Mouse (Mus musculus) liver, embryonic 14.5 days (tissue): ENCODE measurements around the gene Gm26727. TPM values are rescaled to one million over a fixed set of nuclear protein-coding genes. Genes with fewer than 3 reads are reported as not detected.
"Not testable (repeated sequence)": the region's sequence is repeated elsewhere in the genome, so short reads cannot be mapped to it uniquely, and the experiment has no call there.

ENCODE experiments used
- ATAC-seq: fragments of 200-750 bp; cut with Nextera tagmentation; 2 replicates; pipeline ENCODE4 v1.8.0; 2017; ENCODE audit warnings: moderate number of reproducible peaks, mild to moderate bottlenecking, moderate library complexity; ENCODE audit not compliant: insufficient read depth
- DNase-seq, 3 experiments: peaks; one replicate each; pipeline ENCODE4 v3.0.0-alpha.2; 2012 to 2013; ENCODE audit warnings: low read depth in 3 of 3, low spot score in 3 of 3
- H3K27ac ChIP-seq: fragments of 300-500 bp; sonication (generic); 2 replicates; pipeline ENCODE4 v1.5.1; 2014; ENCODE audit warnings: moderate library complexity, mild to moderate bottlenecking, control low read depth, inconsistent platforms
- H3K27me3 ChIP-seq: fragments of 300-500 bp; sonication (generic); 2 replicates; pipeline ENCODE4 v1.6.1; 2014; ENCODE audit warnings: mild to moderate bottlenecking, low read length, moderate library complexity; ENCODE audit not compliant: control insufficient read depth, insufficient read depth
- H3K36me3 ChIP-seq: fragments of 300-500 bp; sonication (generic); replicated peaks from 2 replicates; pipeline ENCODE4 v1.6.1; 2014; ENCODE audit warnings: low read depth; ENCODE audit not compliant: control insufficient read depth, insufficient read depth
- H3K4me1 ChIP-seq, 2 experiments: fragments of 200-500 bp in 1 of 2; fragments of 300-500 bp in 1 of 2; sonication (generic) in 1 of 2; replicated peaks; 2 replicates each; pipeline ENCODE4 v1.6.1; 2012 to 2014; ENCODE audit warnings: antibody characterized with exemption in 1 of 2, inconsistent platforms in 1 of 2, low read length in 1 of 2; ENCODE audit not compliant: control insufficient read depth in 2 of 2, insufficient read depth in 2 of 2
- H3K4me2 ChIP-seq: fragments of 300-500 bp; sonication (generic); 2 replicates; pipeline ENCODE4 v1.6.1; 2014; ENCODE audit warnings: low read depth, mild to moderate bottlenecking, control low read depth, moderate library complexity
- H3K4me3 ChIP-seq, 2 experiments: fragments of 200-500 bp in 1 of 2; fragments of 300-500 bp in 1 of 2; sonication (generic) in 1 of 2; 2 replicates each; pipeline ENCODE4 v1.5.1; 2012 to 2014; ENCODE audit warnings: low read depth in 2 of 2, low read length in 2 of 2, mild to moderate bottlenecking in 2 of 2, control low read depth in 1 of 2, inconsistent platforms in 1 of 2, moderate library complexity in 1 of 2; ENCODE audit not compliant: insufficient read depth in 1 of 2
- H3K9ac ChIP-seq: fragments of 300-500 bp; sonication (generic); replicated peaks from 2 replicates; pipeline ENCODE4 v1.6.1; 2014; ENCODE audit warnings: mild to moderate bottlenecking, control low read depth, moderate library complexity
- H3K9me3 ChIP-seq: fragments of 300-500 bp; sonication (generic); 2 replicates; pipeline ENCODE4 v1.6.1; 2016; ENCODE audit warnings: low read length, mixed read lengths; ENCODE audit not compliant: control insufficient read depth
- CTCF ChIP-seq: IDR thresholded peaks from 2 replicates; pipeline ENCODE4 v1.5.1; 2016; ENCODE audit warnings: antibody characterized with exemption, low read depth, control low read depth
- EP300 ChIP-seq: IDR thresholded peaks from 2 replicates; pipeline ENCODE4 v1.6.1; 2016; ENCODE audit warnings: antibody characterized with exemption, low read depth
- WGBS: fragments of 180-500 bp; shearing (Covaris S2); extraction: QIAGEN DNeasy Blood & Tissue Kit; methylation state at CpG from one replicate; pipeline ENCODE4 v1.1.7; 2014; ENCODE audit not compliant: insufficient replicate concordance; 5-methylcytosine and 5-hydroxymethylcytosine counted together
- polyA plus RNA-seq, 2 experiments: library from polyadenylated mRNA; depleted of rRNA in 1 of 2; stranded (reverse) in 1 of 2; unstranded in 1 of 2; fragments of >200 nt; fragmentation: Nextera tagmentation in 1 of 2; extraction: Ambion mirVana in 1 of 2; gene quantifications; 2 replicates each; pipeline versions ENCODE4 v1.2.1 to v1.2.3; 2012 to 2014

The Gm26727 gene
- polyA plus RNA-seq (2012; rRNA removed) (not detected in 2 replicates), polyA plus RNA-seq (2014; fragmentation: Nextera tagmentation; extraction: Ambion mirVana) (not detected in 2 replicates)

DNA sequence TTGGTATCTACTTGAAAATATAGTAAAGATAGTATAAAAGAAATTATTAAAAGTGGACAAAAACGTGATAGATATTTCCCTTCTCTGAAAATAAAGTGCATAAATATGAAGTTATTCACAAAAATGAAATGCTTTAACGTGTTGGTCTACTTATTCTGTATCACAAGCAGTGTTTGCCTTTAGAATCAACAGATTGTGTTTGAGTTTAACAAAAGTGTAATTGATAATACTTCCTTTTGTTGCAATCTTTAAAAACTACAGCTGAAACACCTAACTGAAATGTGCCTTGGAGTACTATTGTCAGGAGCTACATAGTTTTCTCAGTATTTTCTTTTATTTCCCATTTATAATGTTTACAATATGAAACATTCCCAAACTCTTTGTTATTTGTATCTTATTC lies at the start of gene Gm26727:
Gene Gm26727 (minus strand): TSS at position 101 of the 400 bp plus-strand sequence.
- Histone ChIP-seq H3K4me3 (no peak within 1 kb of the TSS), H3K9me3 (no peaks in the 10 kb centered on the region), H3K36me3 (no peaks in the 10 kb centered on the region), H3K27me3 (no peaks in the 10 kb centered on the region), H3K27ac (no peak within 1 kb of the TSS), H3K4me2 (no peak within 1 kb of the TSS), H3K4me1 (no peaks in the 10 kb centered on the region), H3K9ac (no peak within 1 kb of the TSS)
- no peak for TF ChIP-seq CTCF
- TF ChIP-seq EP300 = no peak
- ATAC-seq = no peak
- whole genome bisulfite sequencing = 31% methylated on average over 2 of the region's 2 CpGs
- no peak for DNase-seq

DNA sequence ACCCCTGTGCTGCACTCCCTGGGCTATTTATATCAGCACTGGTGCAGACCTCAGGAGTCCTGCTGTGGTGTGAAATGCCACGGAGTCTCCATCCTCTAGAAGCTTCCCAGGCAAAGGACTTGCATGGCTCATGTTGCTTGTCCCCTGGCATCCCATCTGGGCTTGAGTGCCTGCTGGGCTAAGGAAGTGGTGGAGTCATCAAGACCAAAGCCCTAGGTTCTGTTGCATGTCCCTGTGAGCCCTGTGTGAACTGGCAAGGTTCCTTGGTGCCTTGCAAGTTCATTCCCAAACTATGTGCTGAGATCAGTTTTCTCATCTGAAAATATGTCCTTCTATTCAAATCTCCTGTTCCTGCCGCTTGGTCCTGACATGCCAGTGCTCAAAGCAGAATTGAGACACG lies 48.1 kb upstream of the Gm26727 start:
- Histone ChIP-seq H3K4me2 (no peak overlapping the region), H3K27ac (no peak overlapping the region), H3K9ac (no peak overlapping the region), H3K4me1 (no peaks in the 10 kb centered on the region), H3K27me3 (no peaks in the 10 kb centered on the region), H3K9me3 (no peaks in the 10 kb centered on the region), H3K36me3 (no peaks in the 10 kb centered on the region), H3K4me3 (no peak overlapping the region)
- TF ChIP-seq CTCF (no peak), EP300 (no peak)
- DNase-seq (no peak), ATAC-seq (no peak)
- 49% methylated on average over 3 of the region's 3 CpGs for whole genome bisulfite sequencing

DNA sequence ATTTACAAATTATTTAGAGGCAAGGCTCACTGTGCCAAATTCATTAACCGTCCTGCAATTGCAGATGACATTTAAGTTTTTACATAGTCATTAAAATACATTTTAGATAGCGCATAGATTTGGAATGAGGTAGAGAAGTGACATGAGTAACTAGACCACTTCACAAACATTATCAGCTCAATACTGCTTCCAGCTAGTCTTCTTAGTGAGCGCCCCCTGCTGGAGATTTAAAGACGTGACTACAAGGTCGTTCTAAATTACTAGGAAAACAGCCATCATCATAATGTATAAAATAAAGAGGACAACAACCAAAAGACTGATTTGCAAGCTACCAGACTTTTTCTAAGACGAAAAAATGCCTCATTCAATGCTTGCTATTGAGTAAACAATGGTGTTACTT lies 44.8 kb upstream of the Gm26727 start:
- Histone ChIP-seq H3K36me3 (no peaks in the 10 kb centered on the region), H3K4me2 (no peak overlapping the region), H3K4me3 (no peak overlapping the region), H3K27ac (no peak overlapping the region), H3K4me1 (no peaks in the 10 kb centered on the region), H3K9me3 (no peaks in the 10 kb centered on the region), H3K9ac (no peak overlapping the region), H3K27me3 (no peaks in the 10 kb centered on the region)
- 13% methylated on average over 6 of the region's 6 CpGs for WGBS
- no peak for ATAC-seq
- TF ChIP-seq CTCF = peak; percentile 53; the same call in 1 of the 2 replicates
- TF ChIP-seq EP300 = no peak
- peak in 2 of 3 experiments; percentile 4 to 9 for DNase-seq

DNA sequence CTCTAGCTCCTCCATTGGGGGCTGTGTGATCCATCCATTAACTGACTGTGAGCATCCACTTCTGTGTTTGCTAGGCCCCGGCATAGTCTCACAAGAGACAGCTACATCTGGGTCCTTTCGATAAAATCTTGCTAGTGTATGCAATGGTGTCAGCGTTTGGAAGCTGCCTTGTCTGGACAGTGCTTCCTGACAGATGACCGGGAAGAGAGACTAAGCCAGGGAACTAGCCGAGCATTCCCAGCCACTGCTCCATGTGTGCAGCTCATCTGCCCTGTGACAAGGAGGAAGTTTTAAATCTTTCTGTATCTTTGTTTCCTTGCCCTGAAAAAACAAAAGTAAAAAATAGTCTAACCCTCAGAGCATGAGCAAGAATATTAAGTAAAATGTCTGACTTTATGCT lies 37.0 kb upstream of the Gm26727 start:
- not testable (repeated sequence) for H3K9me3 ChIP-seq, DNase-seq, H3K36me3 ChIP-seq, H3K4me2 ChIP-seq, H3K9ac ChIP-seq, ATAC-seq, H3K4me1 ChIP-seq, H3K27ac ChIP-seq, H3K27me3 ChIP-seq, H3K4me3 ChIP-seq
- WGBS = 53% methylated on average over 5 of the region's 5 CpGs

DNA sequence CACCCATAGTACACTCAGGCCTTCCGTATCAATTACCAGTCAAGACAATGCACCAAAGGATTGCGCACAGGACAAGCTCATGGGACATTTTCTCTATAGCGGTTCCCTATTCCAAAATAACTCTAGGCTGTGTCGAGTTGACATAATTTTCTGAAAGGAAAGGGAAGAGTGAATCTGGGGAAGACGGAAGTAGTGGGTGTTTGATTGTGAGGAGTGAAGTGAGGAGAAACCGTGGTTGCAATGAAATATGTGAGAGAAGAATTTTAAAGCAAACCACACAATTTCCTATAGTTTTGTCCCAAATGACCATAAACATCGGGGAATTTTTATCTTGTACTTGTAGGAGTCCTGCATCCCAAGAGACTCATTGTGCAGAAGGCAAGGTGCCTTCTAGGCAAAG lies 34.1 kb upstream of the Gm26727 start:
- no peak for DNase-seq
- H3K4me2 ChIP-seq = no peak overlapping the region
- H3K4me3 ChIP-seq = no peak overlapping the region
- no peaks in the 10 kb centered on the region for H3K9me3 ChIP-seq
- 68% methylated on average over 7 of the region's 7 CpGs for WGBS
- TF ChIP-seq EP300 (no peak), CTCF (no peak)
- H3K27ac ChIP-seq = no peak overlapping the region
- no peaks in the 10 kb centered on the region for H3K36me3 ChIP-seq
- no peak for ATAC-seq
- no peak overlapping the region for H3K9ac ChIP-seq
- H3K27me3 ChIP-seq = no peaks in the 10 kb centered on the region
- no peaks in the 10 kb centered on the region for H3K4me1 ChIP-seq
